Mouse (Mus musculus) lung, embryonic 16.5 days (tissue): ENCODE measurements at regions not wholly inside any gene's neighbourhood (a gene's known extent, or its start where the extent isn't known, plus 50 kb on each side); places are given as distances from the start of the nearest gene placed in this dataset.
"Not testable (repeated sequence)": the region's sequence is repeated elsewhere in the genome, so short reads cannot be mapped to it uniquely, and the experiment has no call there.

Source experiments
- ATAC-seq: fragments of 200-750 bp; cut with Nextera tagmentation; 2 replicates; pipeline ENCODE4 v1.8.0; 2017; ENCODE audit warnings: low read depth, mild to moderate bottlenecking, moderate library complexity
- H3K27ac ChIP-seq: fragments of 300-500 bp; sonication (generic); 2 replicates; pipeline ENCODE4 v1.5.1; 2014; ENCODE audit warnings: mild to moderate bottlenecking, control low read depth, low read length
- H3K27me3 ChIP-seq: fragments of 300-500 bp; sonication (generic); 2 replicates; pipeline ENCODE4 v1.6.1; 2014; ENCODE audit warnings: low read depth, low read length, mixed read lengths; ENCODE audit not compliant: control insufficient read depth, insufficient read depth
- H3K36me3 ChIP-seq: fragments of 300-500 bp; sonication (generic); 2 replicates; pipeline ENCODE4 v1.6.1; 2014; ENCODE audit warnings: low read length; ENCODE audit not compliant: control insufficient read depth, insufficient read depth
- H3K4me1 ChIP-seq: fragments of 300-500 bp; sonication (generic); replicated peaks from 2 replicates; pipeline ENCODE4 v1.6.1; 2014; ENCODE audit warnings: low read length, mixed read lengths; ENCODE audit not compliant: control insufficient read depth, insufficient read depth
- H3K4me2 ChIP-seq: fragments of 300-500 bp; sonication (generic); 2 replicates; pipeline ENCODE4 v1.6.1; 2014; ENCODE audit warnings: low read depth, low read length, control low read depth
- H3K4me3 ChIP-seq: fragments of 300-500 bp; sonication (generic); 2 replicates; pipeline ENCODE4 v1.5.1; 2014; ENCODE audit warnings: mild to moderate bottlenecking, low read length, control low read depth
- H3K9ac ChIP-seq: fragments of 300-500 bp; sonication (generic); 2 replicates; pipeline ENCODE4 v1.6.1; 2014; ENCODE audit warnings: low read length, control low read depth
- H3K9me3 ChIP-seq: fragments of 300-500 bp; sonication (generic); 2 replicates; pipeline ENCODE4 v1.6.1; 2016; ENCODE audit warnings: low read length; ENCODE audit not compliant: control insufficient read depth
- WGBS: fragments of 180-500 bp; shearing (Covaris S2); extraction: QIAGEN DNeasy Blood & Tissue Kit; methylation state at CpG from one replicate; pipeline ENCODE4 v1.1.7; 2014; 5-methylcytosine and 5-hydroxymethylcytosine counted together

DNA sequence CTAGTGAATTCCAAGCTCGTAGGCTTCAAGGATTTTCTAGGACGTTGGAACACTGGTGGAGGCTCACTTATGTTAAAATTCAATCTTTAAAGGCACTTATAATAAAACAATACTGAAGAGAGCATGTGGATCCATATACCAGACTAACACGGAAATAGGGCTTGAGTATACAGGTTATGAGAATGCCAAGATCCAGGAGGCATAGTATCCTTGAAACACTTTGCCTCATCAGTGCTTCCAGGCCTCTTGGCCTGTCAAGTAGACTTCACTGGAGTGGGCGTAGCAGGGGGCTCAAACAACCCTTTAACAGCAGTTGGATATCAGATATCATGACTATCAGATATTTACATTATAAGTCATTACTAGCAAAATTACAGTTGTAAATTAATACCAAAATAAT, 948.7 kb upstream of the Fam98a start:
- no peaks in the 10 kb centered on the region for H3K4me1 ChIP-seq
- 74% methylated on average over 4 of the region's 4 CpGs for WGBS
- H3K9me3 ChIP-seq = no peaks in the 10 kb centered on the region; the same call in 1 of the 2 replicates
- H3K27ac ChIP-seq = no peak overlapping the region
- no peaks in the 10 kb centered on the region for H3K36me3 ChIP-seq
- no peak overlapping the region for H3K4me3 ChIP-seq
- ATAC-seq = no peak
- H3K9ac ChIP-seq = no peak overlapping the region
- no peak overlapping the region for H3K4me2 ChIP-seq
- H3K27me3 ChIP-seq = no peaks in the 10 kb centered on the region

DNA sequence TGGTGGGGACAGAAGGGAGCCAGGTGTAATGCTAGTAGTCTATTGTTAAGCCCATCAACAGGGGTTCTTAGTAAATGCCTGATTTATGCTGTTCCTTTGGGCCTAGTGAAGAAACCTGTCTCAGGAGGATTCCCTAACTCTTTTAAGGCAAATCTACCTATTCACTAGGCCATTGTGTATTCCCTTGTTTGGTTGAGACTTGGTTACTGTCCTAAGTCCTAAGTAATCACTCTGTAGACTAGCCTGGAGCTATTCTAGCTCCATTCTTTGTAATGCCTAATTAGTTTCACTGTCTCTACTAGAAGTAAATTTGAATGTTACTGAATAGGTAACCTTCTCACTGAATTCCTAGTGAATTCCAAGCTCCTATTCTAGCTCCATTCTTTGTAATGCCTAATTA, 948.2 kb upstream of the Fam98a start:
- H3K4me1 ChIP-seq, H3K27me3 ChIP-seq, H3K9me3 ChIP-seq, H3K4me3 ChIP-seq, H3K27ac ChIP-seq, H3K36me3 ChIP-seq, H3K4me2 ChIP-seq, ATAC-seq, H3K9ac ChIP-seq: not testable (repeated sequence)

DNA sequence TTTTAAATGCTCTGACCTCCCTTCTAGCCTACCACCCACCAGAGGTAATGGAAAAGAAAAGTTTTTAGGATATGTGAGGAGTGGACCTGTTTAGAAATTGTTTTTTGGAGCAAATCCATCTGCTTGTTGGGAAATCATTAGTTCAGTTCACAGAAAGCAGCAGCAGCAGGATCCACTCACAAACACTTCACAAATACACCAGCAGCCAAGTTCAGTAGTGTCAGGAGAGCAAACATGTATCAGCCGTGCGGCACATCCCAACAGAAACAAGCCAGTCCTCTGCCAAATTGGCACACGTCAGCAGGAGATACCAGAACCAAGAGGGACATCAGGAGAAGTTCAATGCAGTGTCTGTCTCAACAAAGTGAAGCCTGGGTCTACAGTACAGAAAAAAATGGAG, 935.6 kb upstream of the Fam98a start:
- Histone ChIP-seq H3K4me2 (no peak overlapping the region), H3K9me3 (no peaks in the 10 kb centered on the region), H3K27me3 (no peaks in the 10 kb centered on the region), H3K27ac (no peak overlapping the region), H3K9ac (no peak overlapping the region), H3K4me3 (no peak overlapping the region), H3K36me3 (no peaks in the 10 kb centered on the region), H3K4me1 (no peaks in the 10 kb centered on the region)
- ATAC-seq = peak; percentile 97
- WGBS = 56% methylated on average over 3 of the region's 3 CpGs

DNA sequence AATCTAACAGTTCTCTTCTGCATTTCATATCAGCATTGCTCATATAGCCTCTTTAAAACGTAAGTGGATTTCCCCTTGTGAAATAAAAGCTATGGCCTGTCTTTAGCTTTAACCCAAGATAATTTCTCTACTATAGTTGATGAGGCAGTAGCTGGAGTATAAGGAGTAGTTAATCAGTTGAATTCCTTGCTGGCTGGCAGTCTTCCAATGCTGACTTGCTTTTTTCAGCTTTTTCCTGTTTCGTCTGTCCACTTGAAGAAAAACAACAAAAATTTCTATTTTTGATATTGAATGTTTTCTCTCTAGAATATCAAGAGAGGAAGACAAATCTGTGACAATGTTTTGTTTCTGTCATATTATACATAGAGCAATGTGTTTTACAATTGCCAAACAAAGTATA, 932.4 kb upstream of the Fam98a start:
- no peak for ATAC-seq
- H3K36me3 ChIP-seq = no peaks in the 10 kb centered on the region
- no peaks in the 10 kb centered on the region for H3K9me3 ChIP-seq
- H3K27ac ChIP-seq = no peak overlapping the region
- 34% methylated on average over 2 of the region's 2 CpGs for WGBS
- no peak overlapping the region for H3K4me2 ChIP-seq
- no peak overlapping the region for H3K9ac ChIP-seq
- H3K4me1 ChIP-seq = no peaks in the 10 kb centered on the region
- H3K4me3 ChIP-seq = no peak overlapping the region
- no peaks in the 10 kb centered on the region for H3K27me3 ChIP-seq

DNA sequence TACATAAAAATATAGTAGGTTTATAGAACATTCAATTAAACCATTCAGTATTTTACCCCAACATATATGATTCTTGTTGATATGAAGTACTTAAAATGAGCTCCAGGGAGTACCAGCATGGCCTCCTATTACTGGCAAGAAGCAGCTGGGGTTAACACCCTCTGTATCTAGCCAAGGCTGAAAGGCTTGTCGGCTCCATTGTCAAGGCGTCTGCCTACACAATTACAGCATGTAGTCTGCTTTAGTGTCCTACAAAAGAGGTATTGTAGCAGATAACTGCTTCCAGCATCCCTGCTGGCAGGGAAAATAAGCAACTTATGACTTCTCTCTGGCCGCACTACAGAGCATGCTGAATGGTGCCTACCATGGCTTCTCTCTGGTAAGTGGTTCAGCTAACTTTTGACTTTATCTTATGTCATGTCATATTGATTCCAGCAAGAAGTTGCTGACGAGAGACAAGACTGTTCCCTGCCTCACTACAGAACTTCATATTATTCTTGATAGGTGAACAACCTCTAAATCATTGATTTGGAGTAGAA, 899.6 kb upstream of the Fam98a start:
- no peak for ATAC-seq
- no peaks in the 10 kb centered on the region for H3K27me3 ChIP-seq
- H3K4me2 ChIP-seq = no peak overlapping the region
- no peak overlapping the region for H3K4me3 ChIP-seq
- no peak overlapping the region for H3K9ac ChIP-seq
- H3K4me1 ChIP-seq = no peaks in the 10 kb centered on the region
- 77% methylated on average over 4 of the region's 4 CpGs for WGBS
- no peaks in the 10 kb centered on the region for H3K36me3 ChIP-seq
- no peaks in the 10 kb centered on the region for H3K9me3 ChIP-seq
- H3K27ac ChIP-seq = no peak overlapping the region
